Mouse (Mus musculus) lung, adult 2 months (tissue): ENCODE results near the gene Kcnab3.

ENCODE experiments used
- CTCF ChIP-seq: fragments of 200-500 bp; IDR thresholded peaks from 2 replicates; pipeline ENCODE4 v1.5.1; 2011; ENCODE audit warnings: mild to moderate bottlenecking, low read length, control low read depth; ENCODE audit not compliant: insufficient read depth
- POLR2A ChIP-seq: fragments of 200-500 bp; IDR thresholded peaks from 2 replicates; pipeline ENCODE4 v1.6.1; 2011; ENCODE audit warnings: low read depth, mild to moderate bottlenecking, control low read depth, low read length, borderline replicate concordance; ENCODE audit errors: extremely low read depth

DNA sequence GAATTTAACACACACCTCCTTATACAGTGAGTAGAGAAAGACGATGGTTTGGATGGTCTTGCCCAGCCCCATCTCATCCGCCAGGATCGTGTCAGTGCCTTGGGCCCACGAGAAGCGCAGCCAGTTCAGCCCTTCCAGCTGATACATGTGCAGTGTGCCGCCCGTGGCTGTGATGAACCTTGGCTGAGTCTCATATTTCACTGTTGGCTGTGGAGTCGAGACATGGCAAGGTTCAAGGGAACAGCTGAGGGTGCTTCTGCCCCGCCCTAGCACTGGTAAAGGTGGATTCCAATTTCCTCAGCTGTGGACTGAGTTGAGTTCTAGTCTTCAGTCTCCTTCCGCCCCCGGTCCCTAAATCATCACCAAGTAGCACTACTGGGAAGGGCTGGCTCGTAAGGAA lies 31.6 kb downstream of the Kcnab3 start:
- TF ChIP-seq CTCF (no peak), POLR2A (no peak)
